Mouse (Mus musculus): ENCODE results near the gene Nxf1.

Nxf1 gene

DNA sequence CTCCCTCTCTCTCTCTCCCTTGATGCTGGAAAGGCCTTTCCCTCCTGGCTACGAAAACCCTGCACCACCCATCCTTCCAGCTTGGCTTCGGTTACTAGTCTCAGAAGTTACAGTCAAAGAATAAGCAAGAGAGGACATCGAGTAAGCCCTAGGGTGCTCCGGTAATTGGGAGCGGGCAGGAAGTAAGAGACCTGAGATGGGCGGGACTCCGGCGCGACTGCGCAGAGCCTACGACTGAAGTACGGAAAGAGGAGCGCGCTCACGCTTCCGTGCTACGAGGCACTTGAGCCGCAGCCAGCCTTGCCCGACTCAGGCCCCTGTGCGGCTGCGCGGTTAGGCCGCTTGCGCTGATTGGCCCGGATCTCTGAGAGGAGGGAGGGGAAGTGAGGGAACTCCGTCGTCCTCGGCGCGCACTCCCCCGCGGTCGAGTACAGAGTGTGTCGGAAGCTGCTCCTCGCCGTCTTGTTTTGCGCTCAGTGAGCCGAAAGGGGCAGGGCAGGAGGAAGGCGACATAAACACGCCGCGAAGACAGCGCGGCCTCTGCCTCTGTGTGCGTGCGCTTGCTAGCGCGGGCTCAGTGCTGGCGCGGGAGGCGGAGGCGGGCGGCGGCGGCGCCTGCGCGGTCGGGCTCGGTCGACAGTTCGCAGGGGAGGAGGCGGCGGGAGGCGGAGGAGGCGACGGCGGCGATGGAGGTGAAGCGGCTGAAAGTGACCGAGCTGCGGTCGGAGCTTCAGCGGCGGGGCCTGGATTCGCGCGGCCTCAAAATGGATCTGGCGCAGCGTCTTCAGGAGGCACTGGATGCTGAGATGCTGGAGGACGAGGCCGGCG, 62.9 kb downstream of the Nxf1 start, which contains the start of gene Hnrnpul2:
TSS of gene Hnrnpul2 (plus strand) at position 415 of the 828 bp plus-strand sequence.
- peak; percentile 97 for DNase-seq (ENCODE audit: low spot score)
